Mouse (Mus musculus): ENCODE data around the gene Gas1. TPM values are rescaled to one million over a fixed set of nuclear protein-coding genes. Genes with fewer than 3 reads are reported as not detected.

Gas1 gene
- total RNA-seq, 2 experiments from 2014 or later, result 28.7 to 34.9 TPM

GRCm38 (mm10) chr13:60173591-60174524 is 3.3 kb downstream of the Gas1 start:
- no peak for DNase-seq (ENCODE audit: low spot score in 2 of 2)

- no peak for DNase-seq (ENCODE audit: low spot score in 2 of 2)
Measured at GRCm38 (mm10) chr13:60173186-60173585, 4.0 kb downstream of the Gas1 start.

- DNase-seq (ENCODE audit: low spot score in 2 of 2), result no peak
Measured at GRCm38 (mm10) chr13:60172366-60173017, 4.7 kb downstream of the Gas1 start.

- no peak for DNase-seq (ENCODE audit: low spot score in 2 of 2)
Measured at GRCm38 (mm10) chr13:60171781-60172180, 5.4 kb downstream of the Gas1 start.

DNA sequence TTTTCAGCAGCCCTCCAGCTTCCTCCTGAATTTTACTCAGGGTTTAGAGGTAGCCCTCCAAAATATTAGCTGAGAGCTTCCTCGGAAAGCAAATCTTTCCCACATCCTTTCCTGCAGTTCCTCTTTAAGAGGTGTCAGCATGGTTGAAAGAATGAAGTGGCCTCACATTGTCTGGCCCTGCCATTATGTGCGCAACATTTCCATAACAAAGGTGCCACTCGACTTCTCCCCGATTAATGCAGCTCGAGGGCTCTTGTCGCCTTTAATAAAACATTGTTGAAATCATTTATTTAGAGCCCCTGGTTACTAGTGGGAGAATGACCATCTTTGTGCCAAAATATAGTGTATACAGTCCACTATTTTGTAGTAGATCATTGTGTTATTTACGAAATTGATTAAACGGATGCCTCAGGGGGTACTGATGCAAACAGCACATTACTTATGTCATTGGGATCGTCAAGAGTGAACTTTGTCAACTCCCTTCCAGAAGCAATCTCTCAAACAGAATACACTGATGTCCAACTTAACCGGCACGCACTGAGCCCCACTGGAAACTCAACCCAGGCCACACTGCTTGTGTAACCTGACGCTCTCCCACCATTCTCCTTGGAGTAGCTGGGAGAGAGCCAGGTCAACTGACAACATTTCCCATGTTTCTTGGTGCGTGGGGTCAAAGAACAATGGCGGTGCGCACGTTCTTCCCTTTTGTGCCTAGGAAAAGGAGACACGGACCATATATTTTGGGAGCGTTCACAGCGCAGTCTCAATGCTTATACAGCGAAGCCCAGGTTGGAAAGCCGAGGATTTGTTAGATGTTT is 6.1 kb downstream of the Gas1 start:
- no peak for DNase-seq (ENCODE audit: low spot score in 2 of 2)

GRCm38 (mm10) chr13:60169026-60169425 is 8.1 kb downstream of the Gas1 start:
- DNase-seq (ENCODE audit: low spot score in 2 of 2), result no peak

- no peak for DNase-seq (ENCODE audit: low spot score in 2 of 2)
Measured at GRCm38 (mm10) chr13:60156294-60157126, 20.7 kb downstream of the Gas1 start.

DNA sequence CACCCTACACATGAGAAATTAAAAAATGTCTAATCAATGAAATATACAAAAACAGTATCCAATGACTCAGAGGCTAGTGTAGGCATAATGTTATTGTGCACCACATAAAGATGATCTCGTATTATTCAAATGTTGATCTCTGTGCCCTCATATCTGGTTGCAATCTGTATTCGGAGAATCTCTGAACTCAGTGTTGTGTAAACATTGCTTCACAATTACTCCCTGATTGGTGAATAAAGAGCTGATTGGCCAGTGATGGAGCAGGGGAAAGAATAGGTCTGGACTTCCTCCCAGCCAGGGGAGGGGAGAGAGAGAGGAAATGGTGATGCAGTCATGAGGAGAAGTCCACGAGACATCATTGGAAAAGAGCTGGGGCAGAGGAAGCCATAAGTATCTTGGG is 23.0 kb downstream of the Gas1 start:
- no peak for DNase-seq (ENCODE audit: low spot score in 2 of 2)

DNA sequence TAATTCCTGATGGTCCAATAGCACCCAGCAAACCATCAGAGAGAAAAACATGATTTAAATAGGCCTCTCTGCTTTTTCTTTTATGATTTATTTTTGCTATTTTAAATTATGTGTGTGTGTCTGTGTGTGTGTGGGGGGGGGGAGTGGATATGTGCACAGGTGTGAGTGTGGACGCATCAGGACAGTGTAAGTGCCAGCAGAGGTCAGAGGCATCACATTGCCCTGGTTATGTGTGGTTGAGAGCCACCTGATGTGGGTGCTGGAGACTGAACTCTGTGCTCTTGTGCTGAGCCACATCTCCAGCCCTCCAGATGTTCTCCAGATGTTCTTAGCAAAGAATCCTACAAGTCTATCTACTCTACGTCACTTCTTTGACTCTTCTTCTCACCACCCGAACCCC is 28.9 kb downstream of the Gas1 start:
- no peak for DNase-seq (ENCODE audit: low spot score in 2 of 2)

DNA sequence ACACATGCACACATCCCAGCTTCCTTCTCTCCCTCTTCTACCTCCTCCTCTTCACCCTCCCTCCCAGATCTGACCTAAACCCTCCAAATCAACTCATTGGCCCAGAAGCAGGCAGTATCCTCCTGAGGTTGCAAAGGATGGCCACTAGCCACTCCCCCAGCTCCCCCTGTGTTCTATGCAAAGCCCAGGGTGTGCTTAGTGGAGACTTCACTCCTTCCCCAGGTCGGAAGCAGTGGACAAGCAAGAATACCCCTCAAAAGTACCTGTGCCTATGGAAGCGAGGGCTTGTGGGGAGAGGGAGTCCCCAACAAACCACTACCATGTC is 29.3 kb downstream of the Gas1 start:
- no peak for DNase-seq (ENCODE audit: low spot score in 2 of 2)

DNA sequence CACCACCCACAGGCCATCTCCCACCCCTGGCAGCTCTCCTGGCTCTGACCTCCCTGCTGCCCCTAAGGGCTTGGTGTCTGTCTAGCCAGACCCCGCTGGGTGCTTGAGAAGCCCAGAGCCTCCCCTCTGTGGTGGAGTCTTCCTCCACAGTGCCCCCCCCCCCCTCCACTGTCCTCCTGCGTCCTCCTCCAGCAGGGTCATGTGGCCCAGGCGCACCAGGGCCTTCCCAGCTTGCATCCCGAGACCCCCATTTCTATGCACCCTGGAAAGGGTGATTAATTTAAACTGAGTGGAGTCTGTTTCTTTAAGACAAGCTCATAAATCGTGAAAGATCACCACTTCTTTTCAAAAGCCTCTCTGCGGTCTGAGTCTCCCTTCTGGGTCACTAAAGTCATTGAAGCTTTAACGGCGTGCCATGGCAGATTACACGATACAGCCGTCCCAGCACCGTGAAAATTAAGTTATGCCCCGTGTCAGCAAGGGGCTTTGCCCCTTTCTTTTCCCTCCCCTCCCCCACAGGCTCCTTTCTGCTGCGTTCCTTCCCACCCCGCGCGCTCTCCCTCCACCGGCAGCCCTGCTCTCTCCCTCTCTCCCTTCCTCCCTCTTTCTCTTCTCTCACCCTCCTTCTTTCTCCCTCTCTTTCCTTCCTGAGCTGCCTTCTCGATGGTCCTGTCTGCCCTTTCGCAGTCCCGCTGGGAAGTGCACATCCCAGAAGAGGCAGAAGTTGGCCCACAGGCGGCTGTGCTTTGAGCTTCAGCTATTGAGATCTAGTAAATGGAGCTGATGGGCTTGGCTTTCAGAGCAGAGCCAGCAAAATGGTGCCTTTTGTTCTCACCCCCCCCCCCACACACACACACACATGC is 29.9 kb downstream of the Gas1 start:
- DNase-seq (ENCODE audit: low spot score in 2 of 2), result no peak

GRCm38 (mm10) chr13:60146231-60146630 is 30.9 kb downstream of the Gas1 start:
- no peak for DNase-seq (ENCODE audit: low spot score in 2 of 2)

- no peak for DNase-seq (ENCODE audit: low spot score in 2 of 2)
Measured at GRCm38 (mm10) chr13:60136962-60137361, 40.2 kb downstream of the Gas1 start.

GRCm38 (mm10) chr13:60134439-60134799 is 42.7 kb downstream of the Gas1 start:
- DNase-seq (ENCODE audit: low spot score in 2 of 2), result no peak

- DNase-seq (ENCODE audit: low spot score in 2 of 2), result no peak
Measured at GRCm38 (mm10) chr13:60133716-60134438, 43.3 kb downstream of the Gas1 start.

DNA sequence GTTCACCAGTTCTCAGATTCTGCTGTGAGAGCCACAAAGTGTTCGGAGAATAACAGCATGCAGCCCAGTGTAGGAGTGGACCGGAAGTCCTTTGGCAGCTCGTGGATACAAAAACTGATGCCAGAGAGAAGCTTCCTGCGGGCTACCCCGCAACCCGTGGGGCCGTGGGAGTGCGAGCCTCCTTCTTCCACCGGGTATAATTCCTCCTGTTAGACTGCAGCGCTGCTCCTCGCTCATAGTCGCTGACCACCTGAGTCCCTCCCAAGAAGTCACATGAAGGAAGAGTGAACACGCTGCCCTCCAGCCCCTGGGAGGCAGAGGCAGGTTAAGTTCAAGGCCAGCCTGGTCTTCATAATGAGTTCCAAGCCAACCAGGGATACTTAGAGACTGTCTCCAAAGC is 45.4 kb downstream of the Gas1 start:
- DNase-seq (ENCODE audit: low spot score in 2 of 2), result no peak

DNA sequence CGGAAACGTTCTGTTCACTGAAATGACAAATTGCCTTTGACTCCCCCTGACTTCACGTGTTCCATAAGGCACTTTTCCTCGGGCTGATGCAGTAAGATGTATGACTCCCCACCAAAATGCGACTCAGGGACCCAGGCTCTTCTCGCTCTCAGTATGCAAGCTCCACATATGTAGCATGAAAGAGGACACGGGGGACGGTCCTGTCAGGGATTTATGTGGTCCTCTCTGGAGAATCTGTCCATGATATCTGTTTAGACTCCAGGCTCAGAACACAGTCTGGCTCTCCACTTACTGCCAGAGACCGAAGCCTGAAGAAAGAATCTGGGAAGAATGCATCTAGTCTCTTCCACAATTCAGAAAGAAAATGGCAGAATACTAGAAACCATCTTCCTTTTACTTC is 47.6 kb downstream of the Gas1 start:
- DNase-seq (ENCODE audit: low spot score in 2 of 2), result no peak

- no peak for DNase-seq (ENCODE audit: low spot score in 2 of 2)
Measured at GRCm38 (mm10) chr13:60126338-60126737, 50.8 kb downstream of the Gas1 start.

Data from adrenal gland, adult 18-20 months (tissue).